Mouse (Mus musculus) Muller cell, postnatal 12 days (primary cell): ENCODE results near the gene Olfr530.

ENCODE experiments used
- DNase-seq: peaks from one replicate; pipeline ENCODE4 v3.0.0-alpha.2; 2015; ENCODE audit errors: inconsistent ontology term

The Olfr530 gene

GRCm38 (mm10) chr7:140376231-140376630, at the start of gene Olfr530:
Gene Olfr530, minus strand, starts transcription at chr7:140376331.
- no peak for DNase-seq

DNA sequence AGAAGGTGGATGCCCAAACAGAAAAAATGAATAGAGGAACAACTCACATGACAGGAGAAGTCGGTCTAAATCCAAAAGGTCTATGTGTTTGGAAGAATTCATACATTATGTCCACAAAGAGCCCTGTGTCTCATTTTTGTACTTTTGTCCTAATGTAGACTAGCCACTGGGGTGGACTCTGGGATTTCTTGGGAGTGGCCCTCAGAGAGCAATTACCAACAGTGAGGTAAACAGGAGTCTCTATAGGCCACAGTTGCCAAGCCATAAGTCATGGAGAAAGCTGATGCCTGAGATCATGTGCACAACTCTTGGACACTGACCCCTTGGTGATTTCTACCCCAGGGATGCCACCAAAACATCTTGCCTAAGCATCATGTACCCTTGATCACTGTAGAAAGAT, 45.4 kb upstream of the Olfr530 start, which contains the start of gene Olfr532:
Gene Olfr532, minus strand, starts transcription at position 101 of the 400 bp plus-strand sequence.
- DNase-seq, result no peak

GRCm38 (mm10) chr7:140402818-140403217, 26.7 kb upstream of the Olfr530 start, which contains the start of gene Olfr531:
Gene Olfr531, minus strand, starts transcription at chr7:140402918.
- no peak for DNase-seq

- DNase-seq, result no peak
These were observed 780 bp upstream of the Olfr530 start for GRCm38 (mm10) chr7:140376911-140377310.

GRCm38 (mm10) chr7:140374300-140374699, 1.8 kb downstream of the Olfr530 start:
- DNase-seq, result no peak

DNA sequence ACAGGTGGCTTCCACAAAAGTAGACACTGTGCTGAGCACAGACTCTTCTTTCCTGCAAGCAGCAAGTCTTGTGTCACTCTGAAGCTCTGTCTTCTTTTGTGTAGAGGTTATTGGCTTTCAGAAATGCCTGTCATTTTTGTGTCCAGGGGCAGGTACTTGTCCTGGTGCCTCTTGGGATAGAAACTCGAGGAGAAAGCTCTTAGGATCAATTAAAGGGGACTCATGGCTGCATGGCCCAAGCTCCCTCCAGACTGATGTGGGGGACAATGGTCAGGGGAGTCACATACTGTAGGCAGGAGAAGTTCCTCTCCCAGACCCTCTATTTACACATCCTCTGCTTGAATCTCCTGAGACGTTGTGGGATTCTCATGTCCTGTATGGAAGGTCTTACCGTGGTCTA, 14.6 kb downstream of the Olfr530 start, which contains the start of gene Olfr60:
Gene Olfr60, minus strand, starts transcription at position 101 of the 400 bp plus-strand sequence.
- DNase-seq, result no peak

DNA sequence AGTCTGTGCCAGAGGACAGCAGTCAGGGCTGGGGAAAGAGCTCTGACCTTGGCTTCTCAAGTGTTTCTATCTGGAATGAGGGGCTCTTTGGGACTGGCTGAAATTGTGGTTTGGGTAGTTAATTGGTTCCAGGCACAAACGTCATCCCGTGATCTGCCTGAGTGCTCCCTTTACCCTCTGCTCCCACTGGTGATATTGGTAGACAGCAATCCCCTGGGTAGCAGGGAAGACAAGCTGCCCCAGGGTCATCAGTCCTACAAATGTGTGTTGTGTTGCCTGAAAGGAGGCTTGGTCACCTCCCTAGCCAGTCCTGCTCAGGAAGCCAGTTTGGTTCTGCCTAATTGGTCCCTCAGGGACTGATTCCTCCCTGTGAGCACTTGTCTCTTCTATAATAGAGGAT, 42.4 kb downstream of the Olfr530 start, which contains the start of gene Olfr527:
Gene Olfr527, plus strand, starts transcription at position 301 of the 400 bp plus-strand sequence.
- no peak for DNase-seq

DNA sequence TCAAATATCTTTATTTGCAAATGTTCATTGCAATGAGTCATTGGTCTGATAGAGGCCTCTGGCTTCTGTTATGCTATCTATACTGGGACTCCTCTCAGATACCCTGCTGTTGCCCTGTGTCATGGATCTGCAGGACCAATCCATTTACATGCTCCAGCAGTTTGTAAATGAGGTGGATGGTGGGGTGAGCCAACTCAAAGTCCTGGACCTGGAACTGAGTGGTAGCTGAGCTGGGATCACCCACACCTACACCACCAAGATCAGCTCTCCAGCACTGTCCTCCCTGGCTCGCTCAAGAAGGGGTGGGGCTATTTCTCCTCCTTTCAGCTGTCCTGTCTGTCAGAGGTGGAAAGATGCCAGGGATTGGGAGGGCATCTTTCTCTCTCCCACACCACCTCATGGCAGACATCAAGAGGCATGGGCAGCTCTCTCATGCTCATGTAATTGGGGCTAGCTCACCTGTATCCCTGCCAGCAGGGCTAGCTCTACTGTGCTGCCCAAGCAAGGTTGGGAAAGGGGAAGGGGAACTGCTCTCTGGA, 46.3 kb downstream of the Olfr530 start:
- DNase-seq, result peak; percentile 26
